Mouse (Mus musculus) left cerebral cortex, postnatal 36 days (tissue): ENCODE data around the gene Ruvbl2. TPM values are rescaled to one million over a fixed set of nuclear protein-coding genes. Genes with fewer than 3 reads are reported as not detected.
"Not testable (repeated sequence)": the region's sequence is repeated elsewhere in the genome, so short reads cannot be mapped to it uniquely, and the experiment has no call there.

Experiments used
- DNase-seq, 2 experiments: peaks; one replicate each; pipeline ENCODE4 v3.0.0; 2021 to 2022; ENCODE audit warnings: low spot score in 2 of 2, mixed read lengths in 1 of 2
- intact Hi-C: fragments of 180-260 bp; cut with DNase I; formaldehyde crosslinking; loops from one replicate; pipeline ENCODE4 v1.15.1; 2025
- total RNA-seq, 2 experiments: library from RNA; stranded (reverse); gene quantifications; 2 replicates each; pipeline ENCODE4 v1.2.3; 2021

The Ruvbl2 gene
- total RNA-seq, 2 experiments from 2014 or later = 39.7 to 41.5 TPM

GRCm38 (mm10) chr7:45462868-45463267, 25.0 kb upstream of the Ruvbl2 start:
- intact Hi-C loops, DNase-seq: not testable (repeated sequence)

- intact Hi-C loops = no loop called here
- no peak for DNase-seq
Observed at GRCm38 (mm10) chr7:45462325-45462724, 24.4 kb upstream of the Ruvbl2 start.

- no peak for DNase-seq
- intact Hi-C loops = no loop called here
Observed at GRCm38 (mm10) chr7:45461781-45462180, 23.9 kb upstream of the Ruvbl2 start.

GRCm38 (mm10) chr7:45461326-45461725, 23.4 kb upstream of the Ruvbl2 start:
- no peak for DNase-seq
- intact Hi-C loops = no loop called here

- DNase-seq = peak; percentile 33 to 35
- intact Hi-C loops = no loop called here
Observed at GRCm38 (mm10) chr7:45460860-45461314, 23.0 kb upstream of the Ruvbl2 start.

GRCm38 (mm10) chr7:45460377-45460776, 22.5 kb upstream of the Ruvbl2 start:
- intact Hi-C loops = no loop called here
- DNase-seq = no peak

- DNase-seq = peak; percentile 94 to 95
- intact Hi-C loops = not testable (repeated sequence)
Observed at GRCm38 (mm10) chr7:45459564-45460140, 21.8 kb upstream of the Ruvbl2 start, which contains the start of gene Ftl1. Gene Ftl1 (minus strand): TSS chr7:45459884.

- peak; percentile 73 to 76 for DNase-seq
- intact Hi-C loops = no loop called here
Observed at GRCm38 (mm10) chr7:45458748-45459563, 21.1 kb upstream of the Ruvbl2 start.

GRCm38 (mm10) chr7:45457204-45458060, 19.5 kb upstream of the Ruvbl2 start:
- intact Hi-C loops = no loop called here
- DNase-seq = peak in 1 of 2 experiments; percentile 23

- DNase-seq = no peak
- intact Hi-C loops = no loop called here
Observed at GRCm38 (mm10) chr7:45456721-45457203, 18.9 kb upstream of the Ruvbl2 start.

GRCm38 (mm10) chr7:45455932-45456696, 18.2 kb upstream of the Ruvbl2 start:
- intact Hi-C loops = no loop called here
- DNase-seq = no peak

- intact Hi-C loops = no loop called here
Observed at GRCm38 (mm10) chr7:45454971-45455370, 17.1 kb upstream of the Ruvbl2 start.

GRCm38 (mm10) chr7:45451344-45451982, 13.6 kb upstream of the Ruvbl2 start:
- DNase-seq = peak; percentile 85 to 87
- intact Hi-C loops = no loop called here

More at GRCm38 (mm10) chr7:45454971-45455370, 17.1 kb upstream of the Ruvbl2 start:
- DNase-seq = no peak

GRCm38 (mm10) chr7:45449974-45450373, 12.1 kb upstream of the Ruvbl2 start:
- DNase-seq = no peak

GRCm38 (mm10) chr7:45447325-45447990, 9.6 kb upstream of the Ruvbl2 start:
- intact Hi-C loops = no loop called here
- DNase-seq = no peak

More at GRCm38 (mm10) chr7:45449974-45450373, 12.1 kb upstream of the Ruvbl2 start:
- intact Hi-C loops = no loop called here

GRCm38 (mm10) chr7:45446589-45446988, 8.7 kb upstream of the Ruvbl2 start:
- intact Hi-C loops = no loop called here
- no peak for DNase-seq

GRCm38 (mm10) chr7:45443526-45444420, 5.9 kb upstream of the Ruvbl2 start:
- DNase-seq = no peak
- intact Hi-C loops = no loop called here
